Mouse (Mus musculus) stomach, embryonic 15.5 days (tissue): Measurements from ENCODE around the gene Slc35a1. TPM values are rescaled to one million over a fixed set of nuclear protein-coding genes. Genes with fewer than 3 reads are reported as not detected.
"Not testable (repeated sequence)": the region's sequence is repeated elsewhere in the genome, so short reads cannot be mapped to it uniquely, and the experiment has no call there.

Experiments
- ATAC-seq: fragments of 200-750 bp; cut with Nextera tagmentation; 2 replicates; pipeline ENCODE4 v1.8.0; 2017; ENCODE audit warnings: low read depth, moderate number of reproducible peaks, moderate TSS enrichment; ENCODE audit not compliant: insufficient read depth, low FRiP score
- H3K27ac ChIP-seq: fragments of 300-500 bp; sonication (generic); 2 replicates; pipeline ENCODE4 v1.5.1; 2015; ENCODE audit warnings: mild to moderate bottlenecking, inconsistent platforms
- H3K27me3 ChIP-seq: fragments of 300-500 bp; sonication (generic); replicated peaks from 2 replicates; pipeline ENCODE4 v1.6.1; 2015; ENCODE audit warnings: inconsistent platforms
- H3K36me3 ChIP-seq: fragments of 300-500 bp; sonication (generic); 2 replicates; pipeline ENCODE4 v1.6.1; 2015; ENCODE audit warnings: inconsistent platforms
- H3K4me1 ChIP-seq: fragments of 300-500 bp; sonication (generic); 2 replicates; pipeline ENCODE4 v1.6.1; 2015; ENCODE audit warnings: inconsistent platforms
- H3K4me2 ChIP-seq: fragments of 300-500 bp; sonication (generic); 2 replicates; pipeline ENCODE4 v1.6.1; 2015; ENCODE audit warnings: mild to moderate bottlenecking, inconsistent platforms
- H3K4me3 ChIP-seq: fragments of 300-500 bp; sonication (generic); replicated peaks from 2 replicates; pipeline ENCODE4 v1.5.1; 2015; ENCODE audit warnings: inconsistent platforms
- H3K9ac ChIP-seq: fragments of 300-500 bp; sonication (generic); 2 replicates; pipeline ENCODE4 v1.6.1; 2015; ENCODE audit warnings: inconsistent platforms
- H3K9me3 ChIP-seq: fragments of 300-500 bp; sonication (generic); 2 replicates; pipeline ENCODE4 v1.6.1; 2016; ENCODE audit warnings: inconsistent platforms
- WGBS: fragments of 180-500 bp; shearing (Covaris S2); methylation state at CpG from one replicate; pipeline ENCODE4 v1.1.7; 2015; 5-methylcytosine and 5-hydroxymethylcytosine counted together
- polyA plus RNA-seq: library from polyadenylated mRNA; unstranded; fragments of >200 nt; fragmentation: Nextera tagmentation; extraction: Ambion mirVana; gene quantifications from 2 replicates; pipeline ENCODE4 v1.2.1, GENCODE M21; 2015

Gene Slc35a1
- 64.0 and 64.7 TPM in 2 replicates for polyA plus RNA-seq

DNA sequence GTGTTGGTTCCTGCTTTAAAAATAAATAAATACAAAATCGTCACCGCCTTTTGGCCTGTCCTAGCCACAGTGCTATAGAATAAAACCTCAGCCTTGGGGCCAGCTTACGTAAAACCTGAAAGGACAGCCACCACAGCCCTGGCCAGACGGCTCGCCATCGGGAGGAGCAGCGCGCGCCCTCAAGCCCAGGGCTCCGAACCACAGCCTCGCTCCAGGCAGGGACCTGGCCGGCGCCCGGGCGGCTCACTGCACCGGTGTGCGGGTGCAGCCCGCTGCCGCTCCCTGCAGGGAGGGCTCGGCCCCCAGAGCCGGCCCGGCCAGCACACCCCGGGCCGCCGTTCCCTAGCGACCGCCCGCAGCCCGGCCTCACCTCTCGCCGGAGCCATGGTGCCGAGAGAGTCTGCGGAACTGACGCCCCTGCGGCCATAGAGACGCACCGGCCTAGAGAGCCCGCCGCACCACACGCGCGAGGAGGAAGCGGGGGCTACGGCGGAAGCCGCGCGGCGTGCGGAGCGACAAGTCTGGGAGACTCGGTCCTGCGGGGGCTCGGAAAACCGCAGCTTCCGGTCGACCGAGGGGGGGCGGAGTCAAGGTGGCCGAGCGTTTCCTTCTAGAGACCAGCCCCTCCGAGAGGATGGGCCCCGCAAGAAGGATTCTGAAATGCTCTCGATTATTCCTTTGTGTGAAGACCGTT is at the start of gene Slc35a1:
Gene Slc35a1 (minus strand): TSS at position 565 of the 694 bp plus-strand sequence.
- no peaks in the 10 kb centered on the region for H3K9me3 ChIP-seq
- peak within 1 kb of the TSS; percentile 57 for H3K4me2 ChIP-seq
- WGBS = under 1% methylated on average over 64 of the region's 65 CpGs
- H3K36me3 ChIP-seq = no peaks in the 10 kb centered on the region
- no peaks in the 10 kb centered on the region for H3K27me3 ChIP-seq
- peak within 1 kb of the TSS; percentile 89 for H3K27ac ChIP-seq
- peak within 1 kb of the TSS; percentile 82 for H3K9ac ChIP-seq
- peak; percentile 96 for ATAC-seq
- H3K4me1 ChIP-seq = no peaks in the 10 kb centered on the region
- peak within 1 kb of the TSS; percentile 68 for H3K4me3 ChIP-seq

DNA sequence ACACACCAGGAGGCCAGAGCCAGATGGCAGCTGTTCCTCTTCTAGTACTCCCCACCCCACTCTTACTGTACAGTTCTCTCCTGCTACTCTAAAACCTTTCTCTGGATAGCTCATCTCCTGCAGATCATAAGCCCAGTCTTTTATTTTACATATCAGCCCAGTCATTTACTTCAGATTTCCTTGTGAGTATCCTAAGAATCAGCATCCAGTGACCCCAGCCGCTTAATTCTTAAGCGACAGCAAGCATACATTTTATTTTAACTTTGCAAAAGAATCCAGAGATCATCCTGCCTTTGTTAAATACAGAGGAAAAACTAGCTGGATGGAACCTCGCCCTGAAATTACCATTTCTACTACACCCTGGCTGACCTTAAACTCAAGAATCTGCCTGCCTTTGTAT is 47.2 kb upstream of the Slc35a1 start:
- 71% methylated on average over 3 of the region's 3 CpGs for WGBS
- Histone ChIP-seq H3K9me3 (no peaks in the 10 kb centered on the region), H3K9ac (no peak overlapping the region), H3K36me3 (no peaks in the 10 kb centered on the region), H3K4me3 (no peak overlapping the region), H3K4me1 (no peaks in the 10 kb centered on the region), H3K4me2 (no peak overlapping the region), H3K27ac (no peak overlapping the region), H3K27me3 (no peaks in the 10 kb centered on the region)
- ATAC-seq = no peak

DNA sequence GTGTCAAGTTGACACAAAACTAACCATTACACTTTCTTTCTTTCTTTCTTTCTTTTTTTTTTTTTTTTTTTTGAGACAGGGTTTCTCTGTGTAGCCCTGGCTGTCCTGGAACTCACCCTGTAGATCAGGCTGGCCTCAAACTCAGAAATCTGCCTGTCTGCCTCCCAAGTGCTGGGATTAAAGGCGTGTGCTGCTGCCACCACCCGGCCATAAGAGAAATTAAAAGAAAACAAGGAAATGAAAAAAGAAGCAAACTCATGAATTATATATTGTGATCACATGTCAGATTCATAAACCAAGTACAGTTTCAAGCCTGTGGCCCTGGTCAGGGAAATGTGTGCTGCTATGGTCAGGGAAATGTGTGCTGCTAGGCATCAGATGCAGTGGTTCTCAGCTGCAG is 46.2 kb upstream of the Slc35a1 start:
- not testable (repeated sequence) for H3K27me3 ChIP-seq, ATAC-seq, H3K4me1 ChIP-seq, H3K4me3 ChIP-seq, H3K4me2 ChIP-seq, H3K27ac ChIP-seq, H3K9ac ChIP-seq, H3K36me3 ChIP-seq, H3K9me3 ChIP-seq
- WGBS = 24% methylated on average over 2 of the region's 2 CpGs

DNA sequence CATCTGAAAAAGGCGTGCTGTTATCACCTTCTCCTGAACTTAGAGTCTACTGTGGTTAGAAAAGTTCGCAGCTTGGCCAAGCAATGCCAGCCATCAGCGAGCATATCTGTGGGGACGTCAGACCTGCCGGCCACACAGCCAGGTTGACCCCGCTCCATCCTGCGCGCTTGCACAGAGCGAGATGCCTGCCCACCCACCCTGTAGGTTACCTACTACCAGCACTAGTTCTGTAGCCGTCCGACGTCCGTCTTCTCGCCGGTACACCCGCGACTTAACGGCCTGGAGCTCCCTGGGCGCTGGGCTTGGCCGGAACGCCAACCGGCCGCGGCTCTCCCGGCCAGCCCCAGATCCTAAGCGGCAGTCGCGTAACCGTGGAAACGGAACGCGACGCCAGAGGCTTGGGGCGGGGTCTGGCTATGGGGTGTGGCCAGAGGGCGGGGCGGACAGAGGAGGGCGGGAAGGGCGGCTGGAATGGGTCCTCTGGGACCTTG is 42.7 kb upstream of the Slc35a1 start, which contains the start of gene Cfap206:
Gene Cfap206 (minus strand): TSS at position 356 of the 491 bp plus-strand sequence.
- H3K4me3 ChIP-seq = peak within 1 kb of the TSS; percentile 48
- H3K27ac ChIP-seq = no peak within 1 kb of the TSS
- WGBS = under 1% methylated on average over 38 of the region's 38 CpGs
- no peaks in the 10 kb centered on the region for H3K27me3 ChIP-seq
- no peak within 1 kb of the TSS for H3K9ac ChIP-seq
- H3K36me3 ChIP-seq = no peaks in the 10 kb centered on the region
- ATAC-seq = peak; percentile 94
- no peaks in the 10 kb centered on the region for H3K9me3 ChIP-seq
- peak within 1 kb of the TSS; percentile 94 for H3K4me2 ChIP-seq
- H3K4me1 ChIP-seq = no peaks in the 10 kb centered on the region

DNA sequence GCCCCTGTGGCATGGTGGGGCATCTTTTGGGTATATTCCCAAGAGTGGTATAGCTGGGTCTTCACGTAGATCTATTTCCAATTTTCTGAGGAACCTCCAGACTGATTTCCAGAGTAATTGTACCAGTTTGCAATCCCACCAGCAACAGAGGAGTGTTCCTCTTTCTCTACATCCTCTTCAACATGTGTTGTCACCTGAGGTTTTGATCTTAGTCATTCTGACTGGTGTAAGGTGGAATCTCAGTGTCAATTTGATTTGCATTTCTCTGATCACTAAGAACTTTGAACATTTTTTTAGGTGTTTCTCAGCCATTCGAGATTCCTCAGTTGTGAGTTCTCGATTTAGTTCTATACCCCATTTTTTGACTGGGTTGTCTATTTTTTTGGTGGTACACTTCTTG is 38.5 kb upstream of the Slc35a1 start:
- ATAC-seq, H3K36me3 ChIP-seq, H3K4me3 ChIP-seq, H3K9ac ChIP-seq, H3K27ac ChIP-seq, H3K4me1 ChIP-seq, H3K27me3 ChIP-seq, H3K4me2 ChIP-seq, H3K9me3 ChIP-seq: not testable (repeated sequence)
- 79% methylated on average over 3 of the region's 3 CpGs for WGBS

DNA sequence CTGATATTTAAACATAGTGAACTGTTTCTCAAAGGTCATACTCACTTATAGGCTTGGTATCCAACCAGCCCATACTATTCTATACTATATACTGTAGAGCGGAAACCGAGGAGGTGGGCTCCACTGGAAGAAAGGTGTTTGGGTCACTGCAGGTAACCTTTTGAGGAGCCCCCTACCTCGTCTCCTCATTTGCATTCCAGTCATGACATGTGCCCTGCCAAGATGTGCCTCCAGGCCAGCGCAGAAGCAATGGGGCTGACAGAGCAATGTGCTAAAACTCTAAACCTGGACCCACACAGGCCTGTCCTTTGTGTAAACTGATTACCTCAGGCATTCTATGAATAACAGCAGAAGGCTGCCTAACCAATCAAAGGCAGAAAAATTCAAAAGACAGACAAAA is 37.1 kb upstream of the Slc35a1 start:
- Histone ChIP-seq H3K36me3 (no peaks in the 10 kb centered on the region), H3K27ac (no peak overlapping the region), H3K4me3 (no peak overlapping the region), H3K27me3 (no peaks in the 10 kb centered on the region), H3K9ac (no peak overlapping the region), H3K4me2 (no peak overlapping the region), H3K9me3 (no peaks in the 10 kb centered on the region), H3K4me1 (no peaks in the 10 kb centered on the region)
- 66% methylated on average over 4 of the region's 4 CpGs for WGBS
- ATAC-seq = no peak

DNA sequence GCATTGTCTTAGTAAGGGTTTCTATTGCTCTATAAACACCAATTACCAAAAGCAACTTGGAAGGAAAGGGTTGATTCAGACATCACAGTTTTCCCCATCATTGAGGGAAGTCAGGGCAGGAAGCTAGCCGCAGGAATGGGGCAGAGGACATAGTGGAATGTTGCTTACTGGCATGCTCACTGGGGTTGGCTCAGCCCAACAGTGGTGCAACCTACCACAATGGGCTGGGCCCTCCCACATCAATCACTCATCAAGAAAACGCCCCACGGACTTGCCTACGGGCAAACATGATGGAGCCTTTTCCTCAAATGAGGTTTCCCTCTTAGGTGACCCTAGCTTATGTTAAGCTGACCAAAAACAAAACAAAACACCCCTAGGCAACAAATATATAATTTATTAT is 35.9 kb upstream of the Slc35a1 start:
- Histone ChIP-seq H3K27ac (no peak overlapping the region), H3K4me1 (no peaks in the 10 kb centered on the region), H3K9me3 (no peaks in the 10 kb centered on the region), H3K36me3 (no peaks in the 10 kb centered on the region), H3K4me2 (no peak overlapping the region), H3K9ac (no peak overlapping the region), H3K4me3 (no peak overlapping the region), H3K27me3 (no peaks in the 10 kb centered on the region)
- ATAC-seq = no peak
- 59% methylated on average over 4 of the region's 4 CpGs for whole genome bisulfite sequencing

DNA sequence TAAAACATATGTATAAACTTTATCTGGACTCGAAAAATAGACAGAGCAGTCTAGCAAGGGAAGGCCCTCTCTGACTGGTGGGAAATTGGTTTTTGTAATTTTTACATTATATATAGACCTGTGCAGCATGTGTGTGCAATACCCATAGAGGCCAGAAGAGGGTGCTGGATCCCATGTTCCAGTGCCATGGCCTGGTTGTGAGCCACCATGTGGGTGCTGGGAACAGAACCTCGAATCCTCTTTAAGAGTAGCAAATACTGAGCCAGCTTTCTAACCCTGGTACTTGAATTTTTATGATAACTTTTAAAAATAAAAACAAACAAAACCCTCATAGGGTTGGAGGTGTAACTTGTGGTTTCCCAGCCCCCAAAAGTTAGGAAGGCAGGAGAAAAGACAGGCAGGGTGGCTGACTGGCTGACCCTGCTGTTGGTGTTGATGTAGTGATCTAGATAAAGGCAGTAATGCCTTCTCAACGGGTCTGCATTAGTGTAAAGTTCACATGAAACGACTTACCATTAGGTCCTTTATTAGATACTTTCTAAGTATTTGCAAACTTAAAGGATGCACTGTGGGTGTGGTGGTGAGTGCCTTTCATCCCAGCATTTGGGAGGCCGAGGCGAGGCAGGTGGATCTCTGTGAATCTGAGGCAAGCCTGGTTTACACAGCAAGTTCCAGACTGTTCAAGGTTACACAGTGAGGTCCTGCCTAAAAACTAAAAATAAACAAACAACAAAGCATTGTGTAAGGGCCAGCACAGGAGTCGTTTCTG is 33.1 kb upstream of the Slc35a1 start:
- 86% methylated on average over 7 of the region's 7 CpGs for WGBS
- Histone ChIP-seq H3K36me3 (no peaks in the 10 kb centered on the region), H3K4me3 (no peak overlapping the region), H3K9me3 (no peaks in the 10 kb centered on the region), H3K4me2 (no peak overlapping the region), H3K9ac (no peak overlapping the region), H3K27ac (no peak overlapping the region), H3K27me3 (no peaks in the 10 kb centered on the region), H3K4me1 (no peaks in the 10 kb centered on the region)
- no peak for ATAC-seq

DNA sequence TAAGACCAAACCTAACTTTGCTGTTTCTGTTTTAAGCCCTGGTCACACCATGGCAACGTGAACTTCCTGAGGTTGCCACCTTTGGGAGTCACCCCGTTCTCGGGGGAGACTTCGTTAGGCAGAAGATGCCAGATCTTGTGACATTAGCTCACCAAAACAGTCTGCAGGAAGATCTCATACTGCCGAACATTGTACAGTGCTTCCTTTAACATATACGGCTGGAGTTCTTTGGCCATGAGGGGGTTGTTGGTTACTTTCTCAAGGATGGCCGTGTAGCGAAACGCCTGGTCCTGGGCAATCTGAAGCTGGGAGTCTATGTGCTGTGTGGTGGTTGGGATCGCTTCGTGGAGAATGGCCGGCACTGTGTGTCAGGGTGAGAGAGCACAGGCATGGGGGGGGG is 32.2 kb upstream of the Slc35a1 start:
- no peaks in the 10 kb centered on the region for H3K36me3 ChIP-seq
- no peaks in the 10 kb centered on the region for H3K4me1 ChIP-seq
- no peak overlapping the region for H3K27ac ChIP-seq
- H3K9ac ChIP-seq = no peak overlapping the region
- no peak overlapping the region for H3K4me3 ChIP-seq
- no peak for ATAC-seq
- no peak overlapping the region for H3K4me2 ChIP-seq
- no peaks in the 10 kb centered on the region for H3K27me3 ChIP-seq
- WGBS = 96% methylated on average over 12 of the region's 12 CpGs
- no peaks in the 10 kb centered on the region for H3K9me3 ChIP-seq

DNA sequence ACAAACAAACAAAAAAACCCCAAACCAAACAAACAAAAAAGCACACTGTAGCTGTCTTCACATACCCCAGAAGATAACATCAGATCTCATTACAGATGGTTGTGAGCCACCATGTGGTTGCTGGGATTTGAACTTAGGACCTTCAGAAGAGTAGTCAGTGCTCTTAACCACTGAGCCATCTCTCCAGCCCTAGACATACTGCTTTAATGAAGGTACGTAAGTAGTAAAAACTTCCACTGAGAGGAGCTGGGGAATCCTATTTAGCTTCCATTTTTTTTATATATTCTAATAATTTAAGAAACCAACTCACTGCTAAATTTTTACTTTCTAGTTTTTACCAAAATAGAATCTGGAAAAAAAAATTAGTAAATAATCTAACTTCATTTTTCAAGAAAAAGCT is 27.8 kb upstream of the Slc35a1 start:
- no peak overlapping the region for H3K4me2 ChIP-seq
- WGBS = 94% methylated on average over 1 of the region's 1 CpGs

DNA sequence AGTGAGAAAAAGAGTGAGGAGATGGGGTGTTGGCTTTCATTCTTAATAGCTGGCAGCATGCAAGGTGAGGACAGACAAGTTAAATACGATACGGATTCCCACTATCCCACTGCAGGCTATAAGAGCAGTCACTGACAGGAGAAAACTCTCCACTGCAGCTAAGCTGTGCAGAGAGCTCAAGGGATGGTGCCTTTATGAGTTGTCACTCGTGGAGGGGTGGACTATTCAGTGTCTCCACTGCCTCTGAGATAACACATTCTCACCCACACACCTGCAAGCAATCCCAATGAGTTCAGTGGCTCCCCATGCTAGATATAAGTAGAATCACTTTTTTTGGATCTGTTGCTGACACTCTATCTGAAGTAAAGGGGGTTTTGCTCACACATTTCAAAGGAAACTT is 20.9 kb upstream of the Slc35a1 start:
- Histone ChIP-seq H3K4me2 (no peak overlapping the region), H3K27ac (no peak overlapping the region), H3K4me1 (no peaks in the 10 kb centered on the region), H3K9me3 (no peaks in the 10 kb centered on the region), H3K27me3 (no peaks in the 10 kb centered on the region), H3K4me3 (no peak overlapping the region), H3K36me3 (no peaks in the 10 kb centered on the region), H3K9ac (no peak overlapping the region)
- WGBS = 70% methylated on average over 3 of the region's 3 CpGs
- ATAC-seq = no peak

More for the DNA sequence above, 27.8 kb upstream of the Slc35a1 start:
- Histone ChIP-seq H3K27me3 (no peaks in the 10 kb centered on the region), H3K27ac (no peak overlapping the region), H3K4me1 (no peaks in the 10 kb centered on the region), H3K36me3 (no peaks in the 10 kb centered on the region), H3K9ac (no peak overlapping the region), H3K4me3 (no peak overlapping the region), H3K9me3 (no peaks in the 10 kb centered on the region)
- no peak for ATAC-seq

DNA sequence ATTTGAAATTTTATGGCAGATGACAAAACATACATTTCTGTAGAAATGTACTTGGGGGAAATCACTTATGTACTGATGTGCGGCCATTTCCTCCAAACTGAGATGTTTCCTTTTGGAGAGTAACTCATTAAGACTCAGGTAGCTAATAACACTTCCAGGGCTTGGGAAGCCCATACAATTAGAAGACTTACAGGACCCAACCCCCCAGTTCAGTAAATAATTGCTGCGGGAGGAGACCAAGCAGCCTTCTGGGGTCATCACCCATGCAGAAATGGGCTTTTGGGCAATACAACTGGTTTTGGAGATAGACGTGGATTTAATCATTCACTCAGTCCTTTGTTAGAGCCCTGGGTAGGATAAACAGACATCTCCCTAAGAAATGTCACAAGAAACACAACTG is 20.0 kb upstream of the Slc35a1 start:
- no peak overlapping the region for H3K27ac ChIP-seq
- no peak overlapping the region for H3K4me2 ChIP-seq
- no peak overlapping the region for H3K9ac ChIP-seq
- H3K9me3 ChIP-seq = no peaks in the 10 kb centered on the region
- no peak for ATAC-seq
- H3K4me1 ChIP-seq = no peaks in the 10 kb centered on the region
- H3K4me3 ChIP-seq = no peak overlapping the region
- 63% methylated on average over 3 of the region's 3 CpGs for WGBS
- H3K27me3 ChIP-seq = no peaks in the 10 kb centered on the region
- H3K36me3 ChIP-seq = no peaks in the 10 kb centered on the region
